Mouse (Mus musculus) midbrain, embryonic 10.5 days (tissue): Measurements from ENCODE around the gene Smco4. TPM values are rescaled to one million over a fixed set of nuclear protein-coding genes. Genes with fewer than 3 reads are reported as not detected.

Source experiments
- DNase-seq: peaks from one replicate; pipeline ENCODE4 v3.0.0-alpha.2; 2017; ENCODE audit warnings: low spot score
- H3K27ac ChIP-seq: fragments of 300-500 bp; sonication (generic); replicated peaks from 2 replicates; pipeline ENCODE4 v1.5.1; 2016; ENCODE audit warnings: mild to moderate bottlenecking
- H3K27me3 ChIP-seq: fragments of 300-500 bp; sonication (generic); 2 replicates; pipeline ENCODE4 v1.6.1; 2016; ENCODE audit warnings: low read depth, mild to moderate bottlenecking; ENCODE audit not compliant: poor library complexity, severe bottlenecking
- H3K36me3 ChIP-seq: fragments of 300-500 bp; sonication (generic); 2 replicates; pipeline ENCODE4 v1.6.1; 2016; ENCODE audit warnings: mild to moderate bottlenecking, moderate library complexity
- H3K4me1 ChIP-seq: fragments of 300-500 bp; sonication (generic); 2 replicates; pipeline ENCODE4 v1.6.1; 2016
- H3K4me3 ChIP-seq: fragments of 300-500 bp; sonication (generic); 2 replicates; pipeline ENCODE4 v1.5.1; 2016; ENCODE audit warnings: mild to moderate bottlenecking, moderate library complexity
- H3K9me3 ChIP-seq: fragments of 300-500 bp; sonication (generic); replicated peaks from 2 replicates; pipeline ENCODE4 v1.6.1; 2016; ENCODE audit warnings: mild to moderate bottlenecking
- WGBS: fragments of 180-500 bp; shearing (Covaris S2); methylation state at CpG from one replicate; pipeline ENCODE4 v1.1.7; 2016; 5-methylcytosine and 5-hydroxymethylcytosine counted together
- polyA plus RNA-seq: library from polyadenylated mRNA; unstranded; fragments of >200 nt; fragmentation: Nextera tagmentation; extraction: Ambion mirVana; gene quantifications from 2 replicates; pipeline ENCODE4 v1.2.1, GENCODE M21; 2016

The Smco4 gene
- polyA plus RNA-seq, 1 experiment from 2014 or later = 1.3 TPM

GRCm38 (mm10) chr9:15560451-15560850, 67.2 kb downstream of the Smco4 start:
- Histone ChIP-seq H3K4me1 (peaks cover 16% of the 10 kb centered on the region), H3K36me3 (no peaks in the 10 kb centered on the region), H3K4me3 (no peak overlapping the region), H3K27me3 (no peaks in the 10 kb centered on the region), H3K27ac (no peak overlapping the region), H3K9me3 (no peaks in the 10 kb centered on the region)
- DNase-seq = no peak
- 78% methylated on average over 3 of the region's 3 CpGs for WGBS

- Histone ChIP-seq H3K4me1 (peaks cover 15% of the 10 kb centered on the region), H3K27me3 (no peaks in the 10 kb centered on the region), H3K4me3 (no peak overlapping the region), H3K9me3 (no peaks in the 10 kb centered on the region), H3K27ac (no peak overlapping the region), H3K36me3 (no peaks in the 10 kb centered on the region)
- 91% methylated on average over 7 of the region's 7 CpGs for WGBS
- DNase-seq = no peak
Observed at GRCm38 (mm10) chr9:15562353-15562752, 69.1 kb downstream of the Smco4 start.

GRCm38 (mm10) chr9:15574750-15575454, 81.7 kb downstream of the Smco4 start:
- H3K4me3 ChIP-seq = no peak overlapping the region
- H3K9me3 ChIP-seq = no peaks in the 10 kb centered on the region
- no peak for DNase-seq
- H3K4me1 ChIP-seq = no peaks in the 10 kb centered on the region
- no peak overlapping the region for H3K27ac ChIP-seq
- no peaks in the 10 kb centered on the region for H3K27me3 ChIP-seq
- H3K36me3 ChIP-seq = no peaks in the 10 kb centered on the region
- 84% methylated on average over 13 of the region's 13 CpGs for WGBS

GRCm38 (mm10) chr9:15578427-15578826, 85.2 kb downstream of the Smco4 start:
- Histone ChIP-seq H3K27me3 (no peaks in the 10 kb centered on the region), H3K4me1 (no peaks in the 10 kb centered on the region), H3K9me3 (no peaks in the 10 kb centered on the region), H3K27ac (no peak overlapping the region), H3K36me3 (no peaks in the 10 kb centered on the region), H3K4me3 (no peak overlapping the region)
- 76% methylated on average over 1 of the region's 1 CpGs for WGBS
- DNase-seq = no peak

GRCm38 (mm10) chr9:15578946-15579345, 85.7 kb downstream of the Smco4 start:
- H3K27me3 ChIP-seq = no peaks in the 10 kb centered on the region
- WGBS = 94% methylated on average over 9 of the region's 9 CpGs
- H3K27ac ChIP-seq = no peak overlapping the region
- DNase-seq = no peak
- H3K36me3 ChIP-seq = no peaks in the 10 kb centered on the region
- H3K9me3 ChIP-seq = no peaks in the 10 kb centered on the region
- H3K4me1 ChIP-seq = no peaks in the 10 kb centered on the region
- no peak overlapping the region for H3K4me3 ChIP-seq

GRCm38 (mm10) chr9:15580176-15580575, 86.9 kb downstream of the Smco4 start:
- H3K27me3 ChIP-seq = no peaks in the 10 kb centered on the region
- H3K4me3 ChIP-seq = no peak overlapping the region
- no peak for DNase-seq
- no peaks in the 10 kb centered on the region for H3K4me1 ChIP-seq
- H3K9me3 ChIP-seq = no peaks in the 10 kb centered on the region
- H3K27ac ChIP-seq = no peak overlapping the region
- no peaks in the 10 kb centered on the region for H3K36me3 ChIP-seq
- WGBS = 71% methylated on average over 6 of the region's 6 CpGs

- no peak for DNase-seq
- H3K4me3 ChIP-seq = no peak overlapping the region
- no peaks in the 10 kb centered on the region for H3K4me1 ChIP-seq
- no peaks in the 10 kb centered on the region for H3K36me3 ChIP-seq
- H3K27me3 ChIP-seq = no peaks in the 10 kb centered on the region
- 96% methylated on average over 5 of the region's 5 CpGs for WGBS
- H3K27ac ChIP-seq = no peak overlapping the region
- no peaks in the 10 kb centered on the region for H3K9me3 ChIP-seq
Observed at GRCm38 (mm10) chr9:15582026-15582425, 88.8 kb downstream of the Smco4 start.

GRCm38 (mm10) chr9:15584209-15584608, 91.0 kb downstream of the Smco4 start:
- no peak for DNase-seq
- Histone ChIP-seq H3K4me1 (no peaks in the 10 kb centered on the region), H3K27ac (no peak overlapping the region), H3K4me3 (no peak overlapping the region), H3K36me3 (no peaks in the 10 kb centered on the region), H3K27me3 (no peaks in the 10 kb centered on the region), H3K9me3 (no peaks in the 10 kb centered on the region)
- 89% methylated on average over 9 of the region's 9 CpGs for WGBS

- Histone ChIP-seq H3K4me1 (no peaks in the 10 kb centered on the region), H3K27ac (no peak overlapping the region), H3K27me3 (no peaks in the 10 kb centered on the region), H3K36me3 (no peaks in the 10 kb centered on the region), H3K4me3 (no peak overlapping the region), H3K9me3 (no peaks in the 10 kb centered on the region)
- 91% methylated on average over 1 of the region's 1 CpGs for WGBS
- no peak for DNase-seq
Observed at GRCm38 (mm10) chr9:15585956-15586355, 92.7 kb downstream of the Smco4 start.

- DNase-seq = no peak
- H3K36me3 ChIP-seq = no peaks in the 10 kb centered on the region
- H3K4me1 ChIP-seq = no peaks in the 10 kb centered on the region
- H3K27me3 ChIP-seq = no peaks in the 10 kb centered on the region
- no peak overlapping the region for H3K4me3 ChIP-seq
- no peak overlapping the region for H3K27ac ChIP-seq
- H3K9me3 ChIP-seq = no peaks in the 10 kb centered on the region
- WGBS = 79% methylated on average over 6 of the region's 6 CpGs
Observed at GRCm38 (mm10) chr9:15587157-15587854, 94.1 kb downstream of the Smco4 start.

- Histone ChIP-seq H3K36me3 (no peaks in the 10 kb centered on the region), H3K4me3 (no peak overlapping the region), H3K27ac (no peak overlapping the region), H3K27me3 (no peaks in the 10 kb centered on the region), H3K4me1 (no peaks in the 10 kb centered on the region), H3K9me3 (no peaks in the 10 kb centered on the region)
- WGBS = 84% methylated on average over 4 of the region's 4 CpGs
- DNase-seq = no peak
Observed at GRCm38 (mm10) chr9:15594148-15594547, 100.9 kb downstream of the Smco4 start.
